Mouse (Mus musculus) Patski (cell line): ENCODE measurements around the gene Rpf1. TPM values are rescaled to one million over a fixed set of nuclear protein-coding genes. Genes with fewer than 3 reads are reported as not detected.
A peak's percentile ranks its signal among the peaks of the same experiment; 100 is the strongest.

Experiments used
- ATAC-seq: fragments of 100-300 bp; one replicate; pipeline ENCODE4 v1.8.0; 2021
- CTCF ChIA-PET: fragments of 350-600 bp; sonication (Branson Sonifier 250); formaldehyde crosslinking; loops from one replicate; lab custom pipeline; 2022; ENCODE audit warnings: inconsistent platforms; lab: Charles Lee
- POLR2A ChIA-PET: fragments of 350-600 bp; sonication (Branson Sonifier 250); formaldehyde crosslinking; loops from one replicate; lab custom pipeline; 2022; ENCODE audit warnings: antibody characterized with exemption, inconsistent platforms; lab: Charles Lee
- DNase-seq: peaks from one replicate; pipeline ENCODE4 v3.0.0-alpha.2; 2011; ENCODE audit warnings: low read depth, low spot score
- H3K27me3 ChIP-seq: fragments of 371-371 bp; one replicate; pipeline ENCODE4 v1.5.1; 2021
- CTCF ChIP-seq: fragments of 100-300 bp; IDR thresholded peaks from one replicate; pipeline ENCODE4 v1.5.1; 2021
- in situ Hi-C: fragments of 300-500 bp; cut with MboI; formaldehyde crosslinking; loops from 3 replicates; pipeline ENCODE4 v1.11.1; 2018; ENCODE audit warnings: low pct_unique_long_range_greater_than_20kb, mixed read lengths
- polyA plus RNA-seq: library from polyadenylated mRNA; unstranded; gene quantifications from one replicate; pipeline ENCODE4 v1.2.3, GENCODE M21; 2021

The Rpf1 gene
- polyA plus RNA-seq: 78.9 TPM

DNA sequence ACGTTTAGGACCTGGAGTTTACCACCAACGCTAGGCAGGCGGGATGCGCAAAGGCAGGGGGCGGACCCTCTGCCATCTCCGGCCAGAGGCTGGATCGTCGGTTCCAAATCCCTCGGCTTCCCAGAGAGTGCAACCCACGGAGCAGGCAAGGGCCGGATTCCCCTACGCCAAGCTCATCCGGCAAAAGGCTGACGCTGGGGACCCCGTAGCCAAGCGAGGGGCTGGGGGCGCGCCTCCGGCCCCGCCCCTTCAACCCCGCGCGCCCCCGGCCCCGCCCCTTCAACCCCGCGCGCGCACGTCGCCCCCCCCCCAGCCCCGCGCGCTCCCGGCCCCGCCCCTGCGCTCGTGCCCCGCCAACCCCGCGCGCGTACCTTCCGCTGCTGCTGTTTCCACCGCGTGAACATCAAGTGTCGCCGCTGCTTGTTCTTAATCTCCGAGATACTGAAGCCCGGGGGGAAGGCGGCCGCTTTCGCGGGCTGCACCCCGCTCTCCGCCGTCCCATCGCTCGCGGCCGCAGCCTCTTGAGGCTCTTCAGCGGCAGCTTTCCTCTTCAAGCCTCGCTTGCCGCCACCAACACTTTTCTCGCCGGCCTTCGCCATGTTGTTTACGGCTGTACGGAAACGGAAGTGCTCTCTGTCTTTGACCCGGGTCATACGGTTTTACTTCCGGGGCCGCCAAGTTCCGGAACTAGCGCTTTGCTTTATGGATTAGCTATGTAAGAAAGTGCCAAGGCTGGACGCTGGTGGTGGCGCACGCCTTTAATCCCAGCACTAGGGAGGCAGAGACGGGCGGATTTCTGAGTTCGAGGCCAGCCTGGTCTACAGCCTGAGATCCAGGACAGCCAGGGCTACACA is at the start of gene Rpf1:
Gene Rpf1 (minus strand): TSS at position 632 of the 854 bp plus-strand sequence.
- no peak for TF ChIP-seq CTCF
- no peaks in the 10 kb centered on the region for H3K27me3 ChIP-seq
- DNase-seq (peak; percentile 82), ATAC-seq (peak; percentile 90)
- CTCF ChIA-PET: interaction anchor here (1.7 to 2.3 kb wide), 2 partner anchors 28 to 47 kb away, joined by 4 to 7 read pairs; no protein-coding TSS in a partner anchor
- in situ Hi-C loops: no loop called here
- POLR2A ChIA-PET: interaction anchor here (1.3 to 1.9 kb wide), 2 partner anchors 9 to 21 kb away, joined by 3 to 10 read pairs; partner anchors contain the start of genes Gng5 and Spata1

DNA sequence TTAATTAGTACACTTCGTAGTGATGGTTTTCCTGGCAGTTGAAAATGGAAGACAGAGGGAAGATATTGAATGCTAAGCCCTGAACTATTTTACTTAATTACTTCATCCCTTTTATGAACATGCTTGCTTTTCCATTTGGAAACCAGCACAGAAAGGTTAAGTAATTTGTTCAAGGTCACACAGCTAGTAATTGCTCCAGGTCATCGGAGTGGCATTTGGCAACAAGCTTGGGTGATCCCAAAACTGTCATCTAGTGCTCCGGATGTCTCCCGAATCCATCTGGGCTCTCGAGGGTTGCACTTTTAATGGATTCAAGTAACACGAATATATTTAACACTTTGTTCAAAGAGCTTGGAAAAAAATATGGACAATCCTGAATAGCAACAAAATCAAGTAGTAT is 49.7 kb upstream of the Rpf1 start:
- ChIA-PET CTCF (interaction anchor here (1.2 kb wide), 2 partner anchors 15 to 182 kb away, joined by 3 read pairs; no protein-coding TSS in a partner anchor), POLR2A (no interaction called here)
- no peak for TF ChIP-seq CTCF
- DNase-seq: no peak
- ATAC-seq: no peak
- no peaks in the 10 kb centered on the region for H3K27me3 ChIP-seq
- in situ Hi-C loops: loop anchor here (25.0 kb wide), 1 partner anchor 166 kb away; no protein-coding TSS in a partner anchor

- DNase-seq (no peak), ATAC-seq (no peak)
- in situ Hi-C loops: loop anchor here (25.0 kb wide), 1 partner anchor 167 kb away; no protein-coding TSS in a partner anchor
- POLR2A ChIA-PET: no interaction called here
- H3K27me3 ChIP-seq: no peaks in the 10 kb centered on the region
- TF ChIP-seq CTCF: no peak
- CTCF ChIA-PET: interaction anchor here (1.2 kb wide), 2 partner anchors 16 to 183 kb away, joined by 3 read pairs; no protein-coding TSS in a partner anchor
Observed at GRCm38 (mm10) chr3:146570148-146570782, 49.0 kb upstream of the Rpf1 start, which contains the start of gene Uox. Gene Uox, plus strand, starts transcription at chr3:146570426.

GRCm38 (mm10) chr3:146569594-146569993 is 48.4 kb upstream of the Rpf1 start:
- ATAC-seq: no peak
- in situ Hi-C loops: loop anchor here (5.0 to 25.0 kb wide), 4 partner anchors 168 to 385 kb away; no protein-coding TSS in a partner anchor
- TF ChIP-seq CTCF: no peak
- ChIA-PET CTCF (no interaction called here), POLR2A (no interaction called here)
- no peaks in the 10 kb centered on the region for H3K27me3 ChIP-seq
- DNase-seq: no peak

GRCm38 (mm10) chr3:146567884-146568530 is 46.8 kb upstream of the Rpf1 start:
- TF ChIP-seq CTCF: no peak
- in situ Hi-C loops: loop anchor here (5.0 to 25.0 kb wide), 4 partner anchors 169 to 383 kb away; no protein-coding TSS in a partner anchor
- ChIA-PET POLR2A (interaction anchor here (0.5 kb wide), 1 partner anchor 39 kb away, joined by 4 read pairs; no protein-coding TSS in a partner anchor), CTCF (interaction anchor here (0.8 to 1.5 kb wide), 9 partner anchors 10 to 347 kb away, joined by 3 to 5 read pairs (median 4); partner anchors contain the start of gene Rpf1)
- DNase-seq (peak; percentile 86), ATAC-seq (peak; percentile 91)
- H3K27me3 ChIP-seq: no peaks in the 10 kb centered on the region

- ChIA-PET POLR2A (interaction anchor here (0.6 kb wide), 1 partner anchor 9 kb away, joined by 3 read pairs; no protein-coding TSS in a partner anchor), CTCF (interaction anchor here (0.8 to 1.5 kb wide), 9 partner anchors 11 to 347 kb away, joined by 3 to 5 read pairs (median 4); partner anchors contain the start of gene Rpf1)
- ATAC-seq (no peak), DNase-seq (no peak)
- in situ Hi-C loops: loop anchor here (5.0 to 25.0 kb wide), 4 partner anchors 170 to 383 kb away; no protein-coding TSS in a partner anchor
- H3K27me3 ChIP-seq: no peaks in the 10 kb centered on the region
- no peak for TF ChIP-seq CTCF
Observed at GRCm38 (mm10) chr3:146567366-146567765, 46.1 kb upstream of the Rpf1 start.

DNA sequence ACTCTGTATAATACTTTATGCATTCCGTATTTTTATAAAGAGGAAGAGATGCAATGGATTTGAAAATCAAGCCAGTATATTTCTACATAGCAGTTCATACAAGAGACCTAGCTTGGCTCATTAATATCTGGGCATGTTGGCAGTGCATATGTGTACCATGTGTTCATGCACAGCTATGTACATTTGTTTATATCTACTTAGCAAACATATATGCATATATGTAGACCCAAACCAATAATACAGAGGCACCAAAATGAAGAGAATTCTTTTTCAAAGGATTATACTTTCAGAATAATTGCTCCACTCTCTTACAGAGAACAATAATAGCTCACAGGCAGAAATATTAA is 43.8 kb upstream of the Rpf1 start:
- in situ Hi-C loops: loop anchor here (5.0 to 25.0 kb wide), 4 partner anchors 172 to 380 kb away; no protein-coding TSS in a partner anchor
- ChIA-PET CTCF (interaction anchor here (0.7 to 4.4 kb wide), 10 partner anchors 15 to 350 kb away, joined by 3 to 30 read pairs (median 3); no protein-coding TSS in a partner anchor), POLR2A (interaction anchor here (0.6 kb wide), 1 partner anchor 156 kb away, joined by 3 read pairs; no protein-coding TSS in a partner anchor)
- ATAC-seq: no peak
- DNase-seq: no peak
- TF ChIP-seq CTCF: no peak
- H3K27me3 ChIP-seq: no peaks in the 10 kb centered on the region

DNA sequence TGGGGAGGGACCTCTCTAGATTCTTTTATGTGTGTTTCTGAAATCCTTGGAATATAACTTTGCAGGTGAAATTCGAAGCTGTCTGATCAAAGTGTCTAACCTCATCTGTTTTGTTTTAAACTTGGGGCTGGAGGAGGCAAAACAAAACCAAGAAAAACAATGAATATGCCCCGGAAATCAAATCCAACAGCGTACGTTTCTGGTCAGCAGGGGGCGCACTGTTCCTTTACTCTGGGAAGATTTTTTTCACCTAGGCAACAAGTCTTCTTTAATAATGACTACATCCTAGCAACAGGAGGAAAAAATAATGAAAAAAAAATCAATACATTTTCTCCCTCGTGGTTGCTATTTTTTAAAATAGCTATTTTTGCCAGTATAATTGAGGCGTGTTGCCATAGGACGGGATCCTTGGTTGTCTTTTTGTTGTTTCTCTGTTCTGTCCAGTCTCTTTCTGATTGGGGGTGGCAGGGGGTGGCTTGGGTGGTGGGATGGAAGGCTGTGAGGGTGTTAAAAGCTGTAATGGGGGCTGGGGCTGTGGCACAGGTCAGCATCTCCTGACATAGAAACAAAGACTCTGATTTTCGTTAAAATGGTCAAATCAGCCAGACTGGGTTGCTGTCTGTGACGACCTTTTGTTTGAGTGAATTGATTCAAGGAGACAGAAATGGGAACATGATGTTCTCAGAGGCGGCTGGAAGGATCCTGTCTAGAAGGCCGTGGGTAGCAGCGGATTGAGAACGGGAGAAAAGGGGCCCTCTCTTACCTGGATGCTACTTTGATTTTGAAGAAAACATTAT is 43.2 kb upstream of the Rpf1 start:
- H3K27me3 ChIP-seq: no peaks in the 10 kb centered on the region
- CTCF ChIA-PET: interaction anchor here (0.7 to 4.4 kb wide), 15 partner anchors 15 to 370 kb away, joined by 3 to 30 read pairs (median 3); no protein-coding TSS in a partner anchor

More for the DNA sequence above, 43.2 kb upstream of the Rpf1 start:
- in situ Hi-C loops: loop anchor here (5.0 to 25.0 kb wide), 5 partner anchors 173 to 380 kb away; no protein-coding TSS in a partner anchor
- ATAC-seq (no peak), DNase-seq (no peak)
- POLR2A ChIA-PET: interaction anchor here (0.6 to 1.1 kb wide), 2 partner anchors 139 to 156 kb away, joined by 3 read pairs; no protein-coding TSS in a partner anchor
- peak; percentile 94 for TF ChIP-seq CTCF
